Mouse (Mus musculus): ENCODE results near the gene Sowahd. TPM values are rescaled to one million over a fixed set of nuclear protein-coding genes. Genes with fewer than 3 reads are reported as not detected.

The Sowahd gene
- polyA plus RNA-seq, 1 experiment from 2014 or later, result not detected

GRCm38 (mm10) chrX:37028378-37028777 is 20.3 kb upstream of the Sowahd start:
- H3K27me3 ChIP-seq (replicated peaks; ENCODE audit: control insufficient read depth, insufficient read depth, low read length), result no peaks in the 10 kb centered on the region
- no peak overlapping the region for H3K4me2 ChIP-seq (replicated peaks; ENCODE audit: low read depth)
- no peak for ATAC-seq
- no peaks in the 10 kb centered on the region for H3K4me1 ChIP-seq (replicated peaks; ENCODE audit: control insufficient read depth, insufficient read depth, low read length)
- WGBS, result 49% methylated on average over 3 of the region's 3 CpGs
- H3K4me3 ChIP-seq (ENCODE audit: low read depth, low read length), result no peak overlapping the region
- H3K27ac ChIP-seq (ENCODE audit: low read depth, low read length), result no peak overlapping the region
- no peak overlapping the region for H3K9ac ChIP-seq (ENCODE audit: low read depth, low read length)
- H3K9me3 ChIP-seq (ENCODE audit: control insufficient read depth), result no peaks in the 10 kb centered on the region
- H3K36me3 ChIP-seq (ENCODE audit: control insufficient read depth, insufficient read depth), result no peaks in the 10 kb centered on the region
- no peak for TF ChIP-seq CTCF (IDR thresholded peaks at IDR 0.05; ENCODE audit: low read depth)

DNA sequence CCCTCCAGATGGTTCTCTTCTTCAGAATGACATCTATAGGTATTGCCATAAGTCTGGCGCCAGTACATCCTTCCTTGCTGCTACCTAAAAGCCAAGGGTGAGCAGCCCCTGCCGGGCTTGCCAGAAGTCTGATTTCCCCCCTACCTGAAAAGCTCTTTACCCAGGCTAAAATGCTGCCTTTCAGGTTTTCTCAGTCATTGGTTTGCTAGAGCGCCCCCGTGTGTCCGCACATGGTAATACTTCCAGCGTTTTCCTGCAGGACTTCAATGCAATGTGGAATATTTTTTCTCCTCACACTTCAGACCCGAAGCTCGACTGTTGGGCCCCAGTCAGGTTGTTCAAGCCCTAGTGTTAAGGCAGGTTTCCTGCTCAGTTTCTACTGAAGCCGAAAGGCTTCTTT is 5.9 kb upstream of the Sowahd start:
- Histone ChIP-seq H3K9me3 (ENCODE audit: control insufficient read depth) (no peaks in the 10 kb centered on the region), H3K4me3 (ENCODE audit: low read depth, low read length) (no peak overlapping the region), H3K4me1 (replicated peaks; ENCODE audit: control insufficient read depth, insufficient read depth, low read length) (no peaks in the 10 kb centered on the region), H3K9ac (ENCODE audit: low read depth, low read length) (no peak overlapping the region), H3K27ac (ENCODE audit: low read depth, low read length) (no peak overlapping the region), H3K4me2 (replicated peaks; ENCODE audit: low read depth) (no peak overlapping the region), H3K27me3 (replicated peaks; ENCODE audit: control insufficient read depth, insufficient read depth, low read length) (peaks cover 4% of the 10 kb centered on the region; the same call in 1 of the 2 replicates), H3K36me3 (ENCODE audit: control insufficient read depth, insufficient read depth) (no peaks in the 10 kb centered on the region)
- WGBS, result 24% methylated on average over 9 of the region's 9 CpGs
- ATAC-seq, result no peak
- TF ChIP-seq CTCF (IDR thresholded peaks at IDR 0.05; ENCODE audit: low read depth), result peak; percentile 67

GRCm38 (mm10) chrX:37048890-37049823 is 512 bp downstream of the Sowahd start:
- WGBS, result 22% methylated on average over 69 of the region's 70 CpGs
- TF ChIP-seq CTCF (IDR thresholded peaks at IDR 0.05; ENCODE audit: low read depth), result no peak
- peak overlapping the region; percentile 37 for H3K4me3 ChIP-seq (ENCODE audit: low read depth, low read length)
- H3K9me3 ChIP-seq (ENCODE audit: control insufficient read depth), result no peaks in the 10 kb centered on the region
- peak overlapping the region; percentile 63 for H3K4me2 ChIP-seq (replicated peaks; ENCODE audit: low read depth)
- no peak overlapping the region for H3K27ac ChIP-seq (ENCODE audit: low read depth, low read length)
- H3K36me3 ChIP-seq (ENCODE audit: control insufficient read depth, insufficient read depth), result no peaks in the 10 kb centered on the region
- H3K4me1 ChIP-seq (replicated peaks; ENCODE audit: control insufficient read depth, insufficient read depth, low read length), result no peaks in the 10 kb centered on the region
- peaks cover 25% of the 10 kb centered on the region for H3K27me3 ChIP-seq (replicated peaks; ENCODE audit: control insufficient read depth, insufficient read depth, low read length)
- no peak overlapping the region for H3K9ac ChIP-seq (ENCODE audit: low read depth, low read length)
- no peak for ATAC-seq

DNA sequence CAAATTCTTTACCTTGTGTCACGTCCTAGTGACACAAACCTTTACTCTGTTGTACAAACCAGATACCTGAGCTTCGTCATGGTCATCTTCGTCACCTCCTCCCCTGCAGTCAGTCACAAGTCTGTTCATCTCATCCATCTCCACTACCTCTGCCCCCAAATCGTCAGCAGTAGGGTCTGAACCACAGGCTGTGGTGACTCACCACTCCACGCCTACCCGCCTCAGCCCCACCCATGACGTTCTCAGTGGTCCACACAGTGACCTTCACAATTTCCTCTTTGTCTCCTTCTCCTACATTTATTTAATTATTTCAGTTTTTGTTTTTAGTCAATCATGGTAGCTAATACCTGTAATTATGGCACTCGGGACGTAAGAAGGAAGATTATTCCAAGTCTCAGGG is 15.3 kb downstream of the Sowahd start:
- no peak for ATAC-seq
- Histone ChIP-seq H3K4me3 (ENCODE audit: low read depth, low read length) (no peak overlapping the region), H3K9ac (ENCODE audit: low read depth, low read length) (no peak overlapping the region), H3K27me3 (replicated peaks; ENCODE audit: control insufficient read depth, insufficient read depth, low read length) (no peaks in the 10 kb centered on the region), H3K9me3 (ENCODE audit: control insufficient read depth) (no peaks in the 10 kb centered on the region), H3K4me1 (replicated peaks; ENCODE audit: control insufficient read depth, insufficient read depth, low read length) (no peaks in the 10 kb centered on the region), H3K27ac (ENCODE audit: low read depth, low read length) (no peak overlapping the region), H3K36me3 (ENCODE audit: control insufficient read depth, insufficient read depth) (no peaks in the 10 kb centered on the region), H3K4me2 (replicated peaks; ENCODE audit: low read depth) (no peak overlapping the region)
- no peak for TF ChIP-seq CTCF (IDR thresholded peaks at IDR 0.05; ENCODE audit: low read depth)
- 74% methylated on average over 9 of the region's 9 CpGs for WGBS

DNA sequence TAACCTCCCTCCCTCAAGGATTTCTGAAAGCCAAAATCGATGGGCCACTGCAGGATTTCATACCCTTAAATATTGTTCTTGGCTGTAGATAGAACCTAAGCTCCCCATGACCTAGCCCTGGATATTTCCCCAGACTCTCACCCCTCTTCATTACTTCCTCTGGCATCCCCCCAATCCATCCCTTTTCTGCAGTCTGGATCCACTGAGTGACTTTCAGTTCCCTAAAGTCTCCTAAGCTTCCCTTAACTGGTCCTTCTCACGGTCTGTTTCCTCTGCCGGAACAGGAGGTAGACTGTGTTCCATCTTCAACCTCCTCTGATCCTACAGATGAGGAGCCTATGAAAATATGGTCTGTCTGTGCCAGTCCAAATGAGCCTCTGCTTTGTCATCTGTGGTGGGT is 18.7 kb downstream of the Sowahd start:
- no peaks in the 10 kb centered on the region for H3K4me1 ChIP-seq (replicated peaks; ENCODE audit: control insufficient read depth, insufficient read depth, low read length)
- no peak overlapping the region for H3K4me3 ChIP-seq (ENCODE audit: low read depth, low read length)
- H3K27ac ChIP-seq (ENCODE audit: low read depth, low read length), result no peak overlapping the region
- no peaks in the 10 kb centered on the region for H3K27me3 ChIP-seq (replicated peaks; ENCODE audit: control insufficient read depth, insufficient read depth, low read length)
- no peaks in the 10 kb centered on the region for H3K36me3 ChIP-seq (ENCODE audit: control insufficient read depth, insufficient read depth)
- TF ChIP-seq CTCF (IDR thresholded peaks at IDR 0.05; ENCODE audit: low read depth), result no peak
- 81% methylated on average over 3 of the region's 3 CpGs for WGBS
- ATAC-seq, result no peak
- no peaks in the 10 kb centered on the region for H3K9me3 ChIP-seq (ENCODE audit: control insufficient read depth)
- no peak overlapping the region for H3K9ac ChIP-seq (ENCODE audit: low read depth, low read length)
- no peak overlapping the region for H3K4me2 ChIP-seq (replicated peaks; ENCODE audit: low read depth)

DNA sequence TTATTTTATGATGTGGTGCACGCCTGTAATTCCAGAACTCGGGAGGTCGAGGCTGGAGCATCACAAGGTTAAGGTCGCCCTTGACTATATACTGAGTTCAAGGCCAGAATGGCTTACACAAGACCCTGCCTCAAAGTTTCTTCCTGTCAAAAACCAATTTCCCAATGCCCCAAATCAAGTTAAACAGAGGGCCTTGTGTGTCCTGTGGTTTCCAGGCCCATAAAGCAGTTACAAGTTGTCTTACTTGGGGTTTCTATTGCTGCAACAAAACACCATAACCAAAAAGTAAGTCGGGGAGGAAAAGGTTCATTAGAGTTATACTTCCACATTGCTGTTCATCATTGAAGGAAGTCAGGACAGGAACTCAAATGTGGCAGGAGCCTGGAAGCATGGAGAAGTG is 20.1 kb downstream of the Sowahd start:
- TF ChIP-seq CTCF (IDR thresholded peaks at IDR 0.05; ENCODE audit: low read depth), result no peak
- no peaks in the 10 kb centered on the region for H3K27me3 ChIP-seq (replicated peaks; ENCODE audit: control insufficient read depth, insufficient read depth, low read length)
- no peak overlapping the region for H3K27ac ChIP-seq (ENCODE audit: low read depth, low read length)
- H3K4me2 ChIP-seq (replicated peaks; ENCODE audit: low read depth), result no peak overlapping the region
- 87% methylated on average over 5 of the region's 5 CpGs for WGBS
- no peaks in the 10 kb centered on the region for H3K36me3 ChIP-seq (ENCODE audit: control insufficient read depth, insufficient read depth)
- ATAC-seq, result no peak
- no peak overlapping the region for H3K9ac ChIP-seq (ENCODE audit: low read depth, low read length)
- no peaks in the 10 kb centered on the region for H3K4me1 ChIP-seq (replicated peaks; ENCODE audit: control insufficient read depth, insufficient read depth, low read length)
- no peaks in the 10 kb centered on the region for H3K9me3 ChIP-seq (ENCODE audit: control insufficient read depth)
- no peak overlapping the region for H3K4me3 ChIP-seq (ENCODE audit: low read depth, low read length)

Data from intestine, postnatal 0 days (tissue).